Mouse (Mus musculus): ENCODE data around the gene Atp2b1. TPM values are rescaled to one million over a fixed set of nuclear protein-coding genes. Genes with fewer than 3 reads are reported as not detected.

Atp2b1 gene
- polyA plus RNA-seq, 1 experiment = 0.46 TPM

DNA sequence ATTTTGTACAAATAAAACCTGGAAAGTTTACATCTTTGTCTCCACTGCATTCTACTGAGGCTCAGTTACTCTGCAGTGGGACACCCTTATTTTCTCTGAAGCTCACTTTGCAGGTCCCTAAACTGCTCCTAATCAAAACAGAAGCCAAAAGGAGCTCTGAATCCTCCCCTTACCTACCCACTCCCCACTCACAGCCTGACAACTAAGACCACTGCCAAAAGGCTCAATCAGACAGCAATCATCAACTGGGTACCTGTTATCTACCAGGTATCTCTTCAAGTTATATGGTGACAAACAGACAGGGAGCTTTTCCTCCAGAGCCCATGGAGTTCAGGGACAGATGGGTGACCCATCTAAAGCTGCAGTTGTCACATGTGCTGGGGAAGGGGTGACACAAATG is 138.9 kb downstream of the Atp2b1 start:
- TF ChIP-seq TAL1 (IDR thresholded peaks at IDR 0.05; ENCODE audit: low read length) (no peak), GATA1 (IDR thresholded peaks at IDR 0.05; ENCODE audit: low read length) (no peak)
- H3K27me3 ChIP-seq (ENCODE audit: control insufficient read depth) = no peaks in the 10 kb centered on the region
- H3K4me1 ChIP-seq (ENCODE audit: control insufficient read depth) = no peaks in the 10 kb centered on the region
- H3K36me3 ChIP-seq (ENCODE audit: control insufficient read depth) = no peaks in the 10 kb centered on the region
- no peak overlapping the region for H3K4me3 ChIP-seq (replicated peaks)
- H3K9me3 ChIP-seq (ENCODE audit: control insufficient read depth, low read length) = no peaks in the 10 kb centered on the region

DNA sequence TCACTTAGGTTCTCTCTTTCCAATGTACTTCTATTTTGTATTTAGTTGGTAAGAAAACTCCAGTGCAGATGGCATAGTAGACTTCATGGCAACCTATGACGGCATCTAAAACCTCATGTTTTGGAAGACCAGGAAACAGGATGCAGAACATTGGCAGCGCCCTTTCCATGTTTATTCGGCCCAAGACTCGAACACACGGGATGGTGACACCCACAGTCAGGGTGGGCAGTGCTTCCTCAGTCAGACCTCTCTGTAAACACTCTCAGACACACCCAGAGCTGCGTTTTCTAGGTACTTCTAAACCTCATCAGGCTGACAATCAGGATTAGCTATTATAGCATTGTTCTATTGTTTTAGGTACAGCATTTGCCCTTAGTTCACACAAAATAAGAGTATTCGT is 146.4 kb downstream of the Atp2b1 start:
- no peaks in the 10 kb centered on the region for H3K27me3 ChIP-seq (ENCODE audit: control insufficient read depth)
- no peaks in the 10 kb centered on the region for H3K4me1 ChIP-seq (ENCODE audit: control insufficient read depth)
- peaks cover 2% of the 10 kb centered on the region; the same call in 1 of the 2 replicates for H3K9me3 ChIP-seq (ENCODE audit: control insufficient read depth, low read length)
- no peak overlapping the region for H3K4me3 ChIP-seq (replicated peaks)
- TF ChIP-seq TAL1 (IDR thresholded peaks at IDR 0.05; ENCODE audit: low read length) (no peak), GATA1 (IDR thresholded peaks at IDR 0.05; ENCODE audit: low read length) (no peak)
- H3K36me3 ChIP-seq (ENCODE audit: control insufficient read depth) = no peaks in the 10 kb centered on the region

DNA sequence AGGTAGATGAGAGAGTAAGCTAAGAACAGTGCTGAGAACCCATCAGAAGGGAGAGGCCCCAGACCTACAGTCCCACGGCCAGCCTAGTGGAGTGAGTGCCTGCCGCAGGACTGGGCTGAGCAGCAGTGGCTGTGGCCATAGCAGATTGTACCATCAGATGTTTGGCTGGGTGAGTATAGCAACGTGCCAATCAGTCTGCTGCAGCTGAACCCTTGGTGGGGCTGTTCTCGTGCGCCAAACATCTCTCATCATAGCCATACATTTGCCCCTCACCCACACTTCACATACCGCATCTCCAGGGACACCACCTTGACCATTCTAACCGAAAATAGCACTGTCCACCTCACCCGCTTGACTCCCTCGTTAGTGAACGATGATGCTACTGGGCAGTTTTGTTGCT is 147.2 kb downstream of the Atp2b1 start:
- Histone ChIP-seq H3K27me3 (ENCODE audit: control insufficient read depth) (no peaks in the 10 kb centered on the region), H3K4me3 (replicated peaks) (no peak overlapping the region)
- TF ChIP-seq TAL1 (IDR thresholded peaks at IDR 0.05; ENCODE audit: low read length) (no peak), GATA1 (IDR thresholded peaks at IDR 0.05; ENCODE audit: low read length) (no peak)

DNA sequence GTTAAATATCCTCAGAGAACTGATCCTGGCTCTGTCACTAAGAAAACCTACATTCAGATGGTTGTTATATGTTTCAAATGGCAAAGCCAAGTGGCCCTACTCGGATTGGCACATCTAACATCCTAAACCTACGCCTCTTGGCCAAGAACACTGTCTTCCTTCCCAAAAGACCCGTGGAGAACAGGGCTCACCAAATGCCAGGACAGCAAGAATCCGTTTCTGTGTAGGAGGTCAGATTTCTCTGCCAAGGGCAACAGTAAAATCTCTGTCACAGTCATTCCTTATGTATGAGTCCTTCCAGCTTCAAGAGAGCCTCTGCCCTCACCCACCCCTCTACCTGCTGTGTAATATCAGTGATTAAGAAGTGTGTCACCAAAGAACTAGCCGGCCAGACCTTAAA is 148.3 kb downstream of the Atp2b1 start:
- peaks cover 2% of the 10 kb centered on the region; the same call in 1 of the 2 replicates for H3K9me3 ChIP-seq (ENCODE audit: control insufficient read depth, low read length)
- H3K27me3 ChIP-seq (ENCODE audit: control insufficient read depth) = no peaks in the 10 kb centered on the region
- no peak overlapping the region for H3K4me3 ChIP-seq (replicated peaks)
- TF ChIP-seq TAL1 (IDR thresholded peaks at IDR 0.05; ENCODE audit: low read length) (no peak), GATA1 (IDR thresholded peaks at IDR 0.05; ENCODE audit: low read length) (no peak)
- no peaks in the 10 kb centered on the region for H3K36me3 ChIP-seq (ENCODE audit: control insufficient read depth)
- H3K4me1 ChIP-seq (ENCODE audit: control insufficient read depth) = no peaks in the 10 kb centered on the region

More for the DNA sequence above, 147.2 kb downstream of the Atp2b1 start:
- H3K36me3 ChIP-seq (ENCODE audit: control insufficient read depth) = no peaks in the 10 kb centered on the region
- peaks cover 2% of the 10 kb centered on the region; the same call in 1 of the 2 replicates for H3K9me3 ChIP-seq (ENCODE audit: control insufficient read depth, low read length)
- no peaks in the 10 kb centered on the region for H3K4me1 ChIP-seq (ENCODE audit: control insufficient read depth)

Other genes with a start within 250 kb of the Atp2b1 start
- 0.49 and 0.71 TPM in 2 replicates for gene Poc1b, start 192.6 kb downstream of the Atp2b1 start, polyA plus RNA-seq (2012)
- gene Galnt4, start 193.8 kb downstream of the Atp2b1 start, polyA plus RNA-seq (2012) = 0.01 and 0.02 TPM in 2 replicates
- not detected in 2 replicates for gene Phxr2, start 211.9 kb downstream of the Atp2b1 start, polyA plus RNA-seq (2012)